Mouse (Mus musculus) testis, adult 2 months (tissue): ENCODE results near the gene Dffa.

Experiments used
- CTCF ChIP-seq: fragments of 200-500 bp; IDR thresholded peaks from 2 replicates; pipeline ENCODE4 v1.5.1; 2012; ENCODE audit warnings: low read depth, mild to moderate bottlenecking, inconsistent platforms, low read length, moderate library complexity; ENCODE audit not compliant: control insufficient read depth, insufficient read depth, insufficient replicate concordance
- POLR2A ChIP-seq: fragments of 200-500 bp; IDR thresholded peaks from 2 replicates; pipeline ENCODE4 v1.6.1; 2012; ENCODE audit warnings: low read depth, mild to moderate bottlenecking, inconsistent platforms, low read length, moderate library complexity; ENCODE audit not compliant: control insufficient read depth

GRCm38 (mm10) chr4:149133395-149133794 is 29.4 kb downstream of the Dffa start:
- TF ChIP-seq POLR2A (no peak), CTCF (no peak)
